Mouse (Mus musculus): ENCODE results near the gene Calu.
"Not testable (repeated sequence)": the region's sequence is repeated elsewhere in the genome, so short reads cannot be mapped to it uniquely, and the experiment has no call there.

Gene Calu

DNA sequence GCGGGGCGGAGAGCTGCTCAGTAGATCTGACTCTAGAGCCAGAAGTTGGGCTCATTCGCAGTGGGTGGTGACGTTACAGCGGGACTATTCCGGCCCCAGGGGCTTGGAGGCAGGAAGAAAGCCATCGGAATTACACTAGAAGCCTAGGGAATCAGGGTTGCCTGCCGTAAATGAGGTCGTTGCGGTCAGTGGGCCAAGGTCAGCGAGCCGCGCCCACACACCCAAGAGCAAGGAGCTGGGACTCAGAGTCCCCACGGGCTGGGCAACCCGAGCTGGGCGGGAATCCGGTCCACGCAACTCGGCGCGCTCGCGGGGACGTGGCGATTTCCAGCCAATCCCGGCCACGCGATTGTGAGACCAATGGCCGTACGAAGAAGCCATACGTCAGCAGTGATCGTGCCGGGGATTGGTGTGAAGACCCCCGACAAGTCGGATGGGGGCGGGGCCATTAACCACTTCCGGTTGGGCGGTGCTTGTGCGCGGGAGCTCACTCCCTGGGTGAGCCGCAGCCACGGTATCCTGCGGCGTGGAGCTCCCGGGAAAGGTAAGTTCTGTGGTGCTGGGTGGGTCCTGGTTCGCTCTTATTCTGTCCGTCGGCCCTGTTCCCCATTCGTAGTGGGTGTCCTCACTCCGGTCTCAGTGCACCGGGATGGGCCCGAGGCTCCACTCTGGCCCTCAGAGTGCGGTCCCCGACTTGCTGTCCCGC lies at the start of gene Calu:
Gene Calu, plus strand, starts transcription at position 405 of the 706 bp plus-strand sequence.
- DNase-seq = peak; percentile 100

DNA sequence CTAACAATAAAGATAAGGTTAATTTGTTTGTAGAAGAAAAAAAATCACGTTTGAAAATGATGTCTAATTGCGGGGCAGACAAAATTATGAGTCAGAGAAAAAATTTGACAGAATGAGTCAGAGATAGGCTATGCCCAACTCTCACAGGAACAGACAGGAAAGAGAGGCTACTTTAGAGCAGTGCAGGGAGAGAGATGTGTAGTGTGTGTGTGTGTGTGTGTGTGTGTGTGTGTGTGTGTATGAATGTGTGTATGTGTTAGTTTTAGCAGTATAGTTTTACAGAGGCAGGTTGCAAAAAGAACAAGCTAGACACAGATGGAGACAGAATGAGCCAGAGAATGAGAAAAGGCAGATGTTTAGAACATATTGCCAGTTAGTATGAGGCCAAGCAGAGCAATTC lies 48.8 kb upstream of the Calu start:
- DNase-seq = no peak

DNA sequence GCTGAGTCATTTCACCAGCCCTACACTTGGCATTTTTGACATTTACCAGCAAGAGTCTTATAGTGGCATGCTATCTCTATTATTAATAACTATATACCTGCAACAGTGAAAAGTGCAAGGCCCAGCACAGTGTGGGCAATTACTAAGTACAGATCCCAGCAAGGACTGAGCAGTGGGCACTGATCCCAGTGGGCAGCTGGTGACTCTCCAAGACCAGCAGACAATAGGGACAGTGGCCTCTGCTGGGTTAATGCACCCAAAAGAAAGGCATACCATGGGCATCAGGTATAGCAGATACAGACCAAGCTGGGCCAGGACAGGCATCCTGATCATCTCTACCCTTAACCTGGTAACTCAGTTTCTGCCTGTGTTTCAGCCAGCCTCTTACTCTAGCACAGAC lies 44.6 kb upstream of the Calu start:
- no peak for DNase-seq

DNA sequence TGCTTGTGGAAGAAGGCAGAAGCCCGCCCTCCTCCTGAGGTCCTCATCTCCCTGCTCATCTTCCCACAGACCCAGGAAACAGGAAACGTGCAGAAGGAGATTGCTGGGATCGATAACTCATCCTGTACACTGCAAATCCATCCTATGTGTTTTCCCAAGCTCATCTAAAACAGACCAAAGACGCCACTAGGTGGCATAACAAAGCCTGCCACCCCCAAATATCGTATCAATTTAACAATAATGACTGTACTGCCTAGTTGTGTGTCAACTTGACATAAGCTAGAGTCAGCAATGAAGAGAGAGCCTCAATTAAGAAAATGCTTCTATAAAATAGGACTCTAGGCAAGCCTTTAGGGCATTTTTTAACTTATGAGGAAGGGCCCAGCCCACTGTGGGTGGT lies 44.1 kb upstream of the Calu start:
- no peak for DNase-seq

DNA sequence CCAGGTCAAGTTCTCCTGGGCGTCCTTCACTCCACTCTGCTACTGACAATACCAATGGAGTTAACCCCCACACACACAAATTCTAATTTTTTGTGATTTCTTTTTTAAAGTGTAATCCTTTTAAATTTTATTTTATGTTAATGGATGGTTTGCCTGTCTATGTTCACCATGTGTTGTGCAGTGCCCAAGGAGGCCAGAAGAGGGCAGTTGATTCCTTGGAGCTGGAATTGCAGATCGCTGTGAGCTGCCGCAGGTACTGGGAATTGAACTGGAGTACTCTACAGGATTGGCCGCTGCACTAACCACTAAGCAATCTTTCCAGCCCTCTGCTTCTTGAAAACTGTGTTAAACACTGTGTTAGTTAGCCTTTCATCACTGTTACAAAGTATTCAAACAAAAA lies 42.4 kb upstream of the Calu start:
- no peak for DNase-seq

DNA sequence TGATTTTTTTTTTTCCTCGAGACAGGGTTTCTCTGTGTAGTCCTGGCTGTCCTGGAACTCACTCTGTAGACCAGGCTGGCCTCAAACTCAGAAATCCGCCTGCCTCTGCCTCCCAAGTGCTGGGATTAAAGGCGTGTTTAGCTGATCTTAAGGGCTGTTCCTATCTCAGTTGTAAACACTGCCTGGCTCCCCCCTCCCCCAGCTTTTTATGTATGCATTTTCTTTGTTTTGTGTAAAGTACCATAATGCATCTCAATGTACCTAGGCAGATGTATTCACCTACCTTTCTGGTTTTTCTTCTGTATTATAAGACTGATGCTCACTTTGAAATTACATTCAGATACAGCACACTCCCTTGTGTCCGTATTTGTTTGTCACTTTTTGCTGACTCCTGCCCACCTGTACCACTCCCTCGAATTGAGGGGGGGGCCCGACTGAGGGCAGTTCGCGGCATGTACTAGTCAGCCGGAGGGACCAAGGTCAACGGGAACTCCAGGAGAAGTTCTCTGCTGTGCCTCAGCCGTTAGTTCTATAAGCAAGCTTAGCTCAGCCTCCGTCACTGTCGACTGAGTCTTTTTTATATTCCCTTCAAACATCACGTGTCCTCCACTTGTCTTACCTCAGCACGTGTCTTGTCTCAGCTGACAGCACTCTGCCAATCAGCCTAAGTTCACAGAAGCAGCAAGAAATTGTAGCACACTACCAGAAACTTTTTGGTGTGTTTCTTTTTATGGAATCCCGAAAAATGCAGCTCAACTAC lies 38.8 kb upstream of the Calu start:
- no peak for DNase-seq

DNA sequence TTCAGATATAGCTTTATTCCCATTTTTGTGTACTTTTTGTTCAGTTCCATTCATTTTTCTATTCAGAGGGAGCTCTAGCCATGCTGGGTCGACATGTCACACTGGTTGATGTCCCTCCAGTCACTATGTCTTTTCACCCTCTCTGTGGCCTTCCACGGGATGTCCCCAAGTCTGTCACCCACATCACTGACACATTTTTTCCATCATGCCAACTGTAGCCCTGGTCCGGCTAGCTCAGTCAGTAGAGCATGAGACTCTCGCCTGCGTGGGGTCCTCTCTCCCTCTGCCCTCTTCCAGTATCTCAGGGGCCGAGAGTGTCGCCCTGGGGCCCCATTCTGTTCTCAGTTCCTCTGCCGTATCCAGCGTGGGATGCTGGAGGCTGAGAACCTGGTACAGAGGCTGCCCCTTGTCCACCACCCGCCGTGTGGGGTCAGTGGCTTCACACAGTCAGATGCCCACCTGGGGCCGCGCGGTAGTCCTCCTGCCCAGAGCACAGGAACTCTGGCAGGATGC lies 34.1 kb upstream of the Calu start:
- no peak for DNase-seq

DNA sequence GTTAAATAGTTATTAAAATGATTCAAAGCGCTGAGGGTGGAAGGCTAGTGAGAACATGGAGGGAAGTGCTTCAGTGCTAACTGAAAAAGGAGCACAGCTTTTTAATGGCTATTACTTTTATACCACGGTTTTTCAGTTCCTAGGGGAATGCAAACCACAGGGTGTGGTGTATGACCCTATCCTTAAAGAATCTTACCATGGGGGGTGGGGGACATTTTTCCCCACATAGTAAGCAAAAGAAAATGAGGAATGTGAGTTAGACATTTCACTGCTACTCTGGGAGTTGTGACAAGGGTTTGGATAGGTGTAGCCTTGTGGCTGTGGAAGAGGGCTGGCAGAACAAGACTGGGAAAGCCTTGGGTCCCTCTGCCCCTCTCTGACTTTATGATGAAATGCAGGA lies 30.6 kb upstream of the Calu start:
- DNase-seq = no peak

DNA sequence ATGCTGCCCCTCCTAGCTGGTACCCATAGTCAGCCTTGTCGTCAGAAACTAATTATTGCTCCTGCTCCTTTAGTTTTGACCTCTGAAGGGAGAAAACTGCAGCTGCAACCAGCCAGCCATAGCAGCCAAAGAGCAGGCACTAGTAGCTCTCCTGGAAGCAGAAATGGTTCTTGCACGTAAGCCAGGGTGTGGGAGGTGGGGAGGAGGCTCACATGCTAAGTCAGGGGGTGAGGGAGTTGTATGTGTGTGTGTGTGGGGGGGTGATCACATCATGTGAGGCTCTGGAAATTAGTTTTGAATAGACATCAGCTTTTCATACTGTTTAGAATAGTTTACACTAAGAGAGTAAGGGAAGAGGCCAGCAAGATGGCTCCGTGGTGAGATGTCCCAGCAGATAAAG lies 29.9 kb upstream of the Calu start:
- no peak for DNase-seq

DNA sequence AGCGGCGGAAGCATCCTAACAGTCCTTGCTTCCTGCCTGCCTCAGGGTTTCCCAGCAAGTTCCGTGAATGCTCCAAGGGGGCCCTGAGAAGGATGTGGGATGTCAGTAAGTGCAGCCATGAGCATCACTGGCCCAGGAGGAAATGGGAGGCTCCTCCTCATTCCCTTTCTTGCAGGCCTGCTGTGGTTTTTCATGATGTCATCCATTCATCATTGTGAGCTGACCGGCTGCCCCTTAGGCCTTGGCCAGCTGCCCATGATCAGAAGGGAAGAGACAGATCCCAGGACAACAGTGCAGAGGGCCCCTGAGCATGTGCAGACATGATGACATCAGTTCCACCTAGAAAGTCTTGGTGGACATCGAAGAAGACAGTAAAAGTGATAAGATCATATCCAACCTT lies 29.0 kb upstream of the Calu start, which contains the start of gene Fam71f1:
Gene Fam71f1, plus strand, starts transcription at position 262 of the 400 bp plus-strand sequence.
- peak; percentile 33 to 59 for DNase-seq

DNA sequence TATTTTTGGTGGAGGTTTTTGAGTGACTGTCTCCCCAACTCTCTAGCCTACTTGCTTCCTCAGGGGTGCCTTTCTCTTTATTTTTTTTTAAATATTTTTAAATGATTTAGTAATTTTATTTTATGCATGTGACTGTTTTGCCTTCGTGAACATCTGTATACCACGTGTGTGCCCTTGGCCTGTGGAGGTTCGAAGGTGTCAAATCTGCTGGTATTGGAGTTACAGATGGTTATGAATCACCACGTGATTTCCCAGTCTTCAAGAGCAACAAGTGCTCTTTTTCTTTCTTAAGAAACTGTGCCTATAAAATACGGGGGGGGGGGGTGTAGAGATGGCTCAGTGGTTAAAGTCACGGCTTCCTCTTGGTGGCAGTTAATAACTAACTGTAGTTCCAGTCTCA lies 26.3 kb upstream of the Calu start:
- DNase-seq = no peak

DNA sequence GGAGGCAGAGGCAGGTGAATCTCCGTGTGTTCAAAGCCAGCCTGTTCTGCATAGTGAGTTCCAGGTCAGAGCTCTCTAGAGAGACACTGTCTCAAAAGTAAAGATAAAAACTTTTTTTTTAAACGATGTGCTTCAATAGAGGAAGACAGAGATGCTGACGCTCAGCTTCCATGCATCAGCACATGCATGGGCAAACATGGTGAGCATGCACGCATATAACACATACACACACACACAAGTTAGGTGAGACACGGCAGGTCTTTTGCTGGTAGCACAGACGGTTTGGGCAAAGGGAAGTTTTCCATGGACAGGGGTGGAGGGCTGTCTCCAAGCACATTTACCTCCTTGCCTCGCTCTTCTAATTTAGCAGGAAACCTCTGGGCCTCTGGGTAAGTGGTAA lies 25.7 kb upstream of the Calu start:
- DNase-seq = no peak

DNA sequence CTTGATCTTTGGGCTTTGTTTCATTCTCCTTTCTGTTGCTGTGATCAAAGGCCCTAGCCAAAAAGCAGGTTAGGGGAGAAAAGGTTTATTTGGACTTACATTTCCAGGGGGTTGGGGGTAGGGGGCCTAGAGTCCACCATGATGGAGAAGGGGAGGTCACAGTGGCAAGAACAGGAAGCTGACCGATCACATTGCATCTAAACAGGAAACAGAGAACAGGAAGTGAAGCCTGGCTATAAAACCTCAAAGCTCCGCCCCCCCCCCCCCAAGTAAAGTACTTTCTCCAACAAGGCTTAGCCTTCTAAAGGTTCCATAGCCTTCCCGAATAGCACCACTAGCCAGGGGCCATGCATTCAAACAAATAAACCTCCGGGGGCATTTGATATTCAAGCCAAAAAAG lies 25.1 kb upstream of the Calu start:
- no peak for DNase-seq

DNA sequence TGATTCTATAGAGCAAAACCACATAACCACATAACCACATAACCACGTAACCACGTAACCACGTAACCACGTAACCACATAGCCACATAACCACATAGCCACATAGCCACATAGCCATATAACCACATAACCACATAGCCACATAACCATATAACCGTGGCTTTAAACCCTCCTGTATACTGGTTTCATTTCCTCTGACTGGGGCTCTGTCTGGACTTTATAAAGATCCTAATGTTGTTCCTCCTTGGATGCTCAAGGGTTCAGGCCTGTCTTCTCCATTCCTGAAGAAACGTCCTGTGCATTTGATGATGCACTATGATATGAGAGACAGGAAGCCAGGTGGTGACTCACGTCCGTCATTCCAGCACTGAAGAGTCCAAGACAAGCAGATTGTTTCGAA lies 20.9 kb upstream of the Calu start:
- no peak for DNase-seq

DNA sequence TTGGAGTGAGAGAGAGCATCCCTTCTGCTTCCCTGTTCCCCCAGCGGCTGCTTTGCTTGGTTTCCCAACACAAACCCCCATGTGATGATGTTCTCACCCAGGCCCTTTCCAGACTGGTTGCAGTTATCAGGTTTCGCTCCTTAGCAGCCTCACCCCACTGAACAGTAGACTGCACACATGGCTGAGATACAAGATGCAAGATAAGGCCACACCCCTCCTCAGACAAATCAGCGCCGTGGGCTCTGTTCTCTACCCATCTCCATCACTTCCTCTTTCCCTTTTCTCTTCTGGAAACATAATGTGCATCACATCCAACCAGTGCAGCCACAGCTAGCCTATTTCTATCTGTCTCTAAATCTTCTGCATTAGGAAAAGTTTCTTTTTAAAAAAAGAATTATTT lies 18.4 kb upstream of the Calu start:
- DNase-seq = no peak

DNA sequence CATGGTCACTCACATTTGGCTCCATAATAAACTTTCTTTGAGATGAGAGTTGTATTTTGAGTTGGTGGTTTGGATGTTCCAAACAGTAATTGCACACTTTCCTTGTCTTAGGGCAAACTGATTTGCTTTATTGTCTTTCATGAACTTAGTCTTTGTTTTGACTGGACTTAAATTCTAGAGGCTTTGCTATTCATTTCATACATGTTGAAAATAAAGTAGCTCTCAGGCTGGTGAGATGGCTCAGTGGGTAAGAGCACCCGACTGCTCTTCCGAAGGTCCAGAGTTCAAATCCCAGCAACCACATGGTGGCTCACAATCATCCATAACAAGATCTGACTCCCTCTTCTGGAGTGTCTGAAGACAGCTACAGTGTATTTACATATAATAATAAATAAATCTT lies 1.4 kb upstream of the Calu start:
- not testable (repeated sequence) for DNase-seq

DNA sequence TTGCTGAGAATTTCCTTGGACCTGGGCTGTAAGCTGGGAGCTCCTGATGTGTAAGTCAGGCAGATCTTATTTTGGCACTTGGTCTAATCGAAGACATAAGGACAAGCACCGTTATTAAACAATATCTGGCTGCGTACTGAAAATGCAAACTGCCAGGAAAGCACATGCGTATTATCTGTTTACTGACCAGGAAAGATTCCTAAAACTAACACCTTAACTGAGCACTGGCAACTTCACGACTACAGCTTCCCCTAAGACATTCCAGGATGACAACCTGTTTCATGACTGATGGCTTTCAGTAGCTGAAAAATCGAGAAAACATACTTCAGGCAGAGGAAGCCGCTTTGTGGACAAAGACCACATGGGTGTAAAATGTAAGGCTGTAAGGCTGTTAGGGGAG lies 680 bp upstream of the Calu start:
- DNase-seq = no peak

DNA sequence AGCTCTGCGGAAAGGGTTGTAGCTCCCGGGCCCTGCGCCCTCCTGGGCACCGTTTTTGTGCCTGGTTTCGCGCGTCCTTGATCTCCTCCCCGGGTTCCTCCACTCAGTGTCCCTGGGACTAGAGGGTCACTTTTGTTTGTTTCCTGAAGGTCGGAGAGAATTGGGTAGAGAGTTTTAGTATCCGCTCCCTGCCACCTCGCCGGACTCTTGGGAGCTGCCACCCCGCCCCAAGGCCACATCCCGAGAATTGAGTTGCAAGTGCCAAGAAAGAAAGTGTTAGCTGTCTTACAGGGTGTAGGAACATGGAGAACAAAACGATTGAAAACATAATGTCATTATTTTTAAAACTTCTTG lies 479 bp downstream of the Calu start:
- DNase-seq = no peak

DNA sequence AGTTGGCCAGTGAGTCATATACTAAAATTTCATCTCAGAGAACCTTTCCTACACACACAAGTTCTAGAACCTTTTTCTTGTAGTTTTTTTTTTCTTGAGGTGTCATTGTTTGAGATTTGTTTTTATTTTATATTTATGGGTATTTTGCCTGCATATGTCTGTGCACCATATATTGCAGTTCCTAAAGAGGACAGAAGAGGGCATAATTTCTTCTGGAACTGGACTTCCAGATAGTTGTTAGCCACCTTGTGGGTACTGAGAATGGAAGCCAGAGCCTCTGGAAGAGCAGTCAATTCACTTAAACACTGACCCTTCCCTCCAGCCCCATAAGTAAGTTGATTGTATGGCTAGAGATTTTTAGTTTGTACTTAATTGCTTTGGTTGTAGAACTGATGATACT lies 3.7 kb downstream of the Calu start:
- no peak for DNase-seq

DNA sequence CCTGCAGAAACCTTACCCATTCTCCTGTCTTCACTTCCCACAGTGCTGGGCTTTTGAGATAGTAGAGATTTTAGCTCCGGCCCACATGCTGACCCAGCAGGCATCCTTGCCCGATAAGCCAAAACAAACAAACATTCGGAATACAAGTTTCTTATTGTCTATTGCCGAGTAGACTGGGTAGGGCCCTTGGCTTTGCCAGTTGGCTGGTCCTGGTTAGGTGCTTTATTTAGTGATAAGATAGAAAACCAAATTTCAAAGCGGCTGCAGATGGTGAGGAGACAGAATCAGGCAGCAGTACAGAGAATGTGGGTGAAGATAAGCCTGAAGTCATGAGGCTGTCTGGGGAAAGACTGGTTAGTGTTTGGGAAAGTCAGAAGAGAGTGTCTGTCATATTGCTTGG lies 4.9 kb downstream of the Calu start:
- DNase-seq = no peak

DNA sequence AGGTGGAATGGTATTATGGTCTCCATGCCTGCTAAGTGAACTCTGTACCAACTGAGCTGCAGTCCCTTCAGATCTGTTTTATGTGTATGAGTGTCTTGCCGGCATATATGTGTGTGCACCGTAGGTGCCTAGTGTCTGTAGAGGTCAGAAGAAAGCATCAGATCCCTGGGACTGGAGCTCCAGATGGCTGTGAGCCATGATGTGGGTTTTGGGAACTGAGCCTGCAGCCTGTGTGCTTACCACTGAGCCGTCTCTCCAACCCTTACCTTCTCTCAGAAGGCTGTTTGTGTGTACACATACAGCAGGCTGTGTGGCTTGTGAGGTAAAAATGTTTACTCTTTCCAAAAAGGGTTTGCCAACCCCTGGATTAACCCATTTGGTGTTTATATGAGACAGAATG lies 11.5 kb downstream of the Calu start:
- no peak for DNase-seq

DNA sequence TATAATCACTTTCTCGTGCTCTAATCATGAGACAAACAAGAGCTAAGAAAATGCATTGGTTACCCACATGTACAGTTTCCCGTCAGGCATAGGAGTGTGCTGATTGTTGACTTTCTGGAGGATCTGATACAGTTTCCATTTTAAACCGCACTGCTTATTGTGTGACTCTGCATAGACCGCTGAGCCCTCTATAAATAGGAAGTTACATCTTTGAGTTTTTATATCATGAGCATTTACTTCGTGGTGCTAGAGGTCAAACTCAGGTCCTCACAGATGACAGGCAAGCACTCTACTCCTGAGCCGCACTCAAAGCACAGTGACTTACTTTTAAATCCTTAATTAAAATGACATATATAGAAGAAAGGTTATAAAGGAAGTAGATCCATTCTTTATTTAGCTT lies 12.3 kb downstream of the Calu start:
- no peak for DNase-seq

DNA sequence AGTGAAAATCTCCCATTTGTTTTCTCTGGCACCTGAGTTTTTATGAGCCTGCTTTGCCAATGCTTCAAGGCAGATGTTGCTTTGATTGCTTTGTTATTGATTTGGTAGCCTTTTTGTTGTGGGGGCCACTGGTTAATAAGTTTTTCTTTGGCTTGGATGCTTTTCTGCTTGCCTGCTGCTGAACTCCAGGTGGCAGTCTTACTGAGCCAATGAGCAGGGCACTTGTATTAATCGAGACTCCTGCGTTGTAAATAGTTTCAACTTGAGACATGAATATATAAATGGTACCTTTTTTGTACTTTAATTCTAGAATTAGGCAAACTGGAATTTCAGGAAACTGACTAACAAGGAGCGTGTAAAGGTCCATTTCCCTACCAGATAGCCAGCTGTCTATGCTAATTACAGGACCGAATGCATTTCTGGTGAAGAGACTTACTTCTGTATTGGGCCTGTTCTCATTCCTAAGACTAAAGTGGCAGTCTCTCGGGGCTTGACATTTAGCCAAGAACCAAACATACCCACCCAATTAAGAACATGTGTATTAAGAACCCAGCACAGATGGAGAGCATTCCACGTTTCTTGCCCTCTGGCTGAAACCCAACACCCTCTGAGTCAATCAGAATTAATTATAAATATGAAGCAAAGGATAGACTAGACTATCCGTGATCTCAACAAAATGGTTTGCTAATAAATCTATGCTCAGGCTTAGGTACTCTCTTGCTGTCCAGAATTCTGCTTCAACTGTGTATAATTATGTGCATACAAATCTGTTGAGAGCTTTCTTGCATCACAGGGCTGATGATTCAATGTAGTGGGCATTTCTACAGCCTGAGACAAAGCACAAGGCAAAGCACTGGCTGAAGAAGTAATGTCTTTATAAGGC lies 14.6 kb downstream of the Calu start:
- DNase-seq = no peak

DNA sequence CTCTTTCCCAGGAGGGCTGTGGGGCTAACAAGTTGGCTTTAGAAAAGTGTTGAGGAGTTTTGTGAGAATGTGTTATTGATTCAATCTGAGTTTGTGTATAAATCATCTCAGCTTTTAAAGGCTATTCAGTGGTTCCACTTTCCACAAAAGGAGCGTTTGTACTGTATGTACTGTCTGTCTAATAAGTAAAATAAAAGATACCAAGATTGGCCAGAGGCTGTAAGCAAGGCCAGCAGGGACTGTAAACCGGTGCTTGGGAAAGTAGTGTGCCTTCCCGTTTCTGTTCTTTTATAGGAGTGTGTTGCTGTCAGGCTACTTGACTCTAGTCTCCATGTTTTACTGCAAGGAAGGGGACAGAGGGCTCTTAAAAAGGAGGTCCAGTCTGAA lies 15.3 kb downstream of the Calu start:
- DNase-seq = no peak
